Mouse (Mus musculus) adrenal gland, adult 2 months (tissue): ENCODE measurements around the gene Uggt2. TPM values are rescaled to one million over a fixed set of nuclear protein-coding genes. Genes with fewer than 3 reads are reported as not detected.
"Not testable (repeated sequence)": the region's sequence is repeated elsewhere in the genome, so short reads cannot be mapped to it uniquely, and the experiment has no call there.

ENCODE experiments used
- DNase-seq: peaks from one replicate; pipeline ENCODE4 v3.0.0; 2021
- polyA plus RNA-seq: library from polyadenylated mRNA; depleted of rRNA; stranded (reverse); fragments of >200 nt; gene quantifications from 2 replicates; pipeline ENCODE4 v1.2.3, GENCODE M21; 2012
- total RNA-seq, 2 experiments: library from RNA; stranded (reverse); gene quantifications; 2 replicates each; pipeline ENCODE4 v1.2.3; 2021

The Uggt2 gene
- total and polyA plus RNA-seq, 3 experiments, result 8.1 to 16.5 (median 11.0) TPM

DNA sequence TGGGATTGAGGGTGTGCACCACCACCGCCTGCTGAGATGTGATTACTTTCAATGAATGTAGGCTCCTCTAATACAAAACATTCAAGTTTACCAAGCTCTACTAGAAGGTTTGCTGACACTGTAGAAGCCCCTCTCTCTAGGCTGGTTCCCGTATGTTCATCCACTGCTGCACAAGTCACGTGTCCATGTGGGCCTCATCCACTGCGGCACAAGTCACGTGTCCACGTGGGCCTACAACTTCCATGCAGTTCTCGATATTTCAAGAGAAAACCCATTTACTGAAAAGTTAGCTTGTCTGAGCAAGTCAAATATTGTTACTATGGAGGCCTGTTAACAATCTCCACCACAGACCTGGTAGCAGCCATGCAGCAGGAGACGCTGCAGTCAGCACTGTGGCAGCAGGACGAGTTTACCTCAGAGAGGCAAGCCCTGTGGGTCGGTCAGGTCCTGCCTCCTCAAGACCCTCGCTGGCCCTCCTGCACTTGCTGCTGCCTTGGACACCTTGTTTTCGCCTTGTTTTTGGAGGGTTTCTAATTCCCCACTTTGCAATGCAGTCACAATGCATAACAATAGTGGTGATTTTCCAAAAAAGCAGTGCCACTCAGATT, 62.0 kb downstream of the Uggt2 start:
- DNase-seq, result no peak

DNA sequence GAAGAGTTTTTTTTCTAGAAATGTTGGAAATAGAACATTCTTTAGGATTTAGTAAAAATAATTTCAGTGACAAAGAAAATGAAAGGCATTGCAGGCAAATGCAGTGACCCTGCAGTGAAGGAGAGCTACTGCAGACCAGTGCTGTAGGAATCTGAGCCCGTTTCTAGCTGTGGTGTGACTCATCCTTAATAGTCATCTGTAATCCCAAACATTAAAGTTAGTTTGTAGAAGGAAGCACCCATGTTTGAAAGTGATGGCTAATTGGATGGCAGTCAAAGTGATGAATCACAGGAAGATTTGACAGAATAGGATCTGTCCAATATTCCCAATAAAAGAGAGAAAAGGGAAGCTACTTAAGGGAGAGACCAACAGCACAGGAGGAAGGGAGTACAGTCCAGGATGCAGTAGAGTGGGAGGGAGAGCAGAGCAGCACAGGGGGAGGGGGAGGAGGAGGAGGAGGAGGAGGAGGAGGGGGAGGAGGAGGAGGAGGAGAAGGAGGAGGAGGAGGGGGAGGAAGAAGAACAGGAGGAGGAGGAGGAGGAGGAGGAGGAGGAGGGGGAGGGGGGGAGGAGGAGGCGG, 71.5 kb downstream of the Uggt2 start:
- DNase-seq, result peak; percentile 27

DNA sequence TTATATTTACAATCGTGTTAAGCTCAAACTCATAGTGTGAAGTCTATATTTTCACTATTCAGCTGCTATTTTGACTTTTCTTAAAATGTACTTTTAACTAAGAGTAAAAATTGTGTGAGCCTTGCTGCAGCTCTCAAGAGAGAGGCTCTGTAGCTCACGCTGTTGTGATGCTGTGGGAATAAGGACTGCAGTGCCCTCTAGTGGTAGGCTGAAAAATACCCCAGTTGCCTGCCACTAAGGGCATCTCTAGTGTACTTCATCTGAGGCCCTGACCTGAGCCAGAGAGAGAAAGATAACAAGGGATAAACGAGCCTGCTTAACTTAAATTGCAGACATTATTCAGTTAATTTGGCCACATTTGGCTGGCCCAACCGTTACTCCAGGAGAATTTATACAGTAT, 72.1 kb downstream of the Uggt2 start:
- DNase-seq, result peak; percentile 70

DNA sequence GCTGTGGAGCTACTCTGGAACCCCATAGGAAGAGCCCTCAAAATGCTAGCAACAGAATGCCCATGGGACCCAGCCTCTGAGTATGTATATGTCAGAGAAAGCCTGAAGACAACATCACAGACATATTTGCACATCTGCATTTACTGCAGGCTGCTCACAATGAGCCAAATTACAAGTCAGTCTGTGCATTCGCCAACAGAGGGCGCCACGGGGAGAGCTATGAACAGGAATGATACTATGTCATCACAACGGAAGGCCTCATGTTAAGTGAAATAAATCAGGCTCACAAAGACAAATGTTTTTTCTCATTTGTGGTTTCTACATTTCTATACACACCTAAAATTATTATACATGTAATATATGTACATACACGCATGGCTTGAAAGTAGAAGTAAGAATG, 73.3 kb downstream of the Uggt2 start:
- no peak for DNase-seq

DNA sequence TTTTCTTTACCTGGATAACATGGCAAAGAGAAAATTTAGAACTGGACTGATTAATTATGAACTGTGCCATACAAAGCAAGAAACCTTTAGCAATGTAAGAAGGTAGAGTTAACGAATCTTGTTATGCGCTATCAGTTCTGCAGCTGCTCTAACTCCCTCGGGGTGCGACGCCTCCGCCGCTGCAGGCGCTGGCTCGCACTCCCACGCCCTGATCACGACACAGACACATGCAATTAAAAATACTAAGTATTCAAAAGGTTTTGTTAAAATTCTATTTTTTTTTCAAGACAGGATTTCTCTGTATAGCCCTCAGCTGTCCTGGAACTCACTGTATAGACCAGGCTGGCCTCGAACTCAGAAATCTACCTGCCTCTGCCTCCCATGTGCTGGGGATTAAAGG, 85.7 kb downstream of the Uggt2 start:
- no peak for DNase-seq

DNA sequence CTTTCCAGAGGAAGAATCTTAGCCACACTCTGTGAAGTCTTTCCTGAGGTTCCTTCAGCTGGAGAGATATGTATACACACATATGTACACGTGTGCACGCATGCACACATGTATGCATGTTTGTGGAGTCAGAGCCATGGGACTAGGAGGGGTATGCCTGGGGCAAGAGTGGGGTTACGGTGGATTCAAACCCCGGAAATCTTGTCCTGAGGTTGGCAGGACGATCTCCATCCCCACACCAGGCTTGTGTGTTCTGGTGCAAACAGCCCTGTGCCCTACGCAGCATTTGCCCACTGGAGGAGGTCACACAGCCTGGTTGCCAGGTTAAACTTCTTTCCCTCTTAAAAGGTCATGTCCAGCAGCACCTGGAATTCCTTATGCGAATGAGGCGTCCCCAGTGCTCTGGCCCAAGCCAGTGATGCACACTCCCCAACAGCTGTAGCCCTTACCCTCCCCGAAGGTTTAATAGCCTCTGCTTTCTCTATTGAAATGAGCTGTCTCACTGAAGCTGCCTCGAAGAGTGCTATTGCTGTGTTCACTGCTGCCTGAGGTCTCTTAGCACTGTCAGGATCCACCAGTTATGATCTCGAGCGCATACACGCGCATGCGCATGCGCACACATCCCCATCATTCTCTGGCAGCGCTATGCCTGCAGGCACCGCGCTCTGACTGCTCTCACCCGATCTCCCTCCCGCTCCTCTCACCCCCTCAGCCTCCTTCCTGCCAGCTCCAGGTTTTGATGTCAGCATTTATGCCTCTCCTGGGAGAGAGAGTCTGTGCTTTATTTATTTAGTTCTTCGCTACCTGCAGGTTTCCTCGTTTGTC, 86.4 kb downstream of the Uggt2 start:
- peak; percentile 45 for DNase-seq

DNA sequence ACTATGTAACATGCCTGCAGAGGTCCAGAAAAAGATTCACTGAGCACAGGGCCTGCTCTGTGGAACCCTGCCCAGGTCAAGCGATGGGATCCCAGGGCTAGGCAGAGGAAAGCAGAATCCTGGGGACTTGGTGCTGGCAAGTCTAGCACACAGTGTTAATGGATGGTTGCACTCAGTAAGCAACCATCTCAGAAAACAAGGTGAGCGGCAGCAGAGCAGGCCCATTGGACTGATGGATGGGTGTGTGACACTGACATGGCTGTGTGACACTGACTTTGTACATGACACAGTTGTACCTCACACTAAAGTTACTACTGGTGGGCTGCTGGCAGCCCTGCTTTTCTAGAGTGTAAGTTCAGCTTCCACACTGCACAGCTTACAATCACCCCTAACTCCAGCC, 89.7 kb downstream of the Uggt2 start:
- DNase-seq, result no peak

DNA sequence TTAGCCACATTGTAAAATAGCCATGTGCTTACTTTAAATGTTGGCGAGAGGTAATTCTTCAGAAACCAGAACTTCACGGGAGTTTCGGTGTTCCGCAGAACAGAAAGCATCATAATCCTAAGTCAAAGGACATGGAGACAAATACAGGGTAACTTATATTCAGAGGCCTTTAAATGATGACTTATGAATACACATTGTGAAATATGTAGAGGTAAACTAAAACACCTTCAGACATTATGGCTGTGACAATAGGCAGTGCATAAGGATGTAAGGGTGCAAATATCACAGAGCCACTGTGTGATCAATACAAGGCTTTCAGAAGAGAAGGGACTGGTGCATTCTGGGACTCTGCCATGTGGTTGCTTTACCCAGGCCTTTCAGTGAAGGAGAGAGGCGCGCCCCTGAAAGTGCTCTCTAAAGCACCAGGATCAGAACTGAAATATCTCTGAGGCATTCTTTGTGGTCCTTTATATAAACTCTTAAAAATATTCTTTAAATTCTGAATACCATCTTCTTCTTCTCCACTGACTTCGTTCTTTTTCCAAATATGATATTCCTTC, 91.1 kb downstream of the Uggt2 start:
- no peak for DNase-seq

DNA sequence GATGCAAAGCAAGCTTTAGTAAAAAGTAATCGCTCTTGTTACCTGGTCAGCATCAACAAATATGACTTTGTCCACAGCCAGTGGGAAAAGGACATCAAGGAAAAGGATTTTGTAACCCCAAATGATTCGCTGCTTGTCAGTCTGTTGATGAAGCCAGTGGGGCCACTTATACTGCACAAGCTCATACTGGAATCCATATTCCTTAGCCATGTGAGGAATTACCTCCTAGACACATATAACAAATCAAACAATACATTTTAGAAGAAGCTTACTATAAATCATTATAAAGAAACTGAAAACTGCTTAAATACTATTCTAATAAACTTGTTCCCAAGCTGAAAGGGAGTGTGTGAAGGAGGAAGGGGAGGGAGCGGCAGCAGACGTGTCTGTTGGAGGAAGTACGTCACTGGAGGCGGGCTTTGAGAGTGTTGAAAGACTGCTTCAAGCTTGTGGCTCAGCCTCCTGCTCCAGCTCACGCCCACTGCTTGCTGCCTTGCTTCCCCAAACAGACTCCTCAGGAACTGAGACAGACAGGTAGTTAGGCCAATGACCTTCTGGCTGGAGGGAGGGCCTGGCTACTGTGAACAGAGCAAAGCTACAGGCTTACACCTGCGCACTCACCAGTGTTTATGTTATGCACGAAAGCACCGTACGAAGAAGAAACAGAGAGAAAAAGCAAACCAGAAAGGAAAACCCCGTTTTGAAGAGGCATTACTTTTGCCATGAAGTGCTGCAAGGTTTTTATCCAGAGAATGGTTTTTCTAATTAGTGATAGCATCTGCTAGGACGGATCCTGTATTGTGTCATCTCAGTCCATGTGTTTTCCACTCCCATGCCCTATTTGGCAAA, 91.9 kb downstream of the Uggt2 start:
- DNase-seq, result peak; percentile 97

DNA sequence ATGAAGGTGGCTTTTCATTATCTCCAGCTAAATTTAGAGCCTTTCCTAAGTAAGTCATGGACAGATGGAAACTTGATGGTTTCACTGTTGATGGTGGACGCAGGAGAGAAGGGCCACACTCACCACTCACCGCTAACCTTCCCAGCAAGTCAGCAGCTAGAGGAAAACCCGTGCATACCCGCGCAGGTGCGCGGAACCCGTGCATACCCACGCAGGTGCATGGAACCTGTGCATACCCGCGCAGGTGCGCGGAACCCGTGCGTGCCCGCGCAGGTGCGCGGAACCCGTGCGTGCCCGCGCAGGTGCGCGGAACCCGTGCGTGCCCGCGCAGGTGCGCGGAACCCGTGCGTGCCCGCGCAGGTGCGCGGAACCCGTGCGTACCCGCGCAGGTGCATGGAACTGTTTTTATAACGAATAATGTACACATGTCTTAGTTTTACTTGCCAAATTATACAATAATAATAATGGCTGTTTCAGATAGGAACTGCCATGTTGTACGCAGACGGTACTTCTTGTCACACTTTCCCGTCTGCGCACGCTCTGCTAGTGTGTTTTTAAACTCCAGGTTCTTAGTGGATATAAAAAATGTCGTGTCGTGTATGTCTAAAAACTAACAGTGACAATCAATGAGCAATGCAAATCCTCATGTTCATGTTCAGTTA, 92.7 kb downstream of the Uggt2 start:
- no peak for DNase-seq

DNA sequence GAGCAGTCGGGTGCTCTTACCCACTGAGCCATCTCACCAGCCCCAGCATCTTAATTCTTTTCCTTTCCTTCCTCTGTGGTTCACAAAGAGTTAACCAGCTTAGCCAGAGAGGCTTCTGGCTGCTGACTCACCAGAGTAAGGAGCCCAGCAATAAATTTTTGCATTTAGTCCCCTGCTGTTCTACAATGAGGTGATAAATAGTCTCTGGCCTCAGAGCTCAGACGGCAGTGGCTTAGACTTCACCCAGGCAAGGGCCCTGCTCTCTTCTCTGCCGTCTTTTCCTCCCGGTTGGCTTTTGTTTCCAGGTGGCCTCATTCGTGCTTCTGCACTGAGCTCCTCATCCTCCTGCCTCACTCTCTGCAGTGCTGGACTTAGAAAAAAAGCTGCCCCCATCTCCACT, 93.4 kb downstream of the Uggt2 start:
- DNase-seq, result peak; percentile 31

DNA sequence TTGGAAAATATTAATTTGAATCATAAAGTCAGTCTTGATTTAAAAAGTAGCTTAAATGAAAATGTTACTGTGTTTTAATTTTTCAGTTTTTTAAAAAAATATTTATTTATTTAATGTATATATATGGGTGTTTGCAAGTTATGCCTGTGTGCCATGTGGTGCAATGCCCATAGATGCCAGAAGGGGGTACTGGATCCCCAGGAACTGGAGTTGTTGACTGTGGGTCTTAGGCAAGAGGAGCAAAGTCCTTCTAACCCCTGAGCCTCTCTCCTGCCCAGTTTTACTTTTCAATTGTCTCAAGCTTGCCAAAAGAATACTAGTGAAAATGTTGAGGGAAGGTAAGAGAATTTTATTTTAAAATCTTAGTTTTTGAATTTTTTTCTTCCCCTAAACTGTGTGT, 95.9 kb downstream of the Uggt2 start:
- no peak for DNase-seq

DNA sequence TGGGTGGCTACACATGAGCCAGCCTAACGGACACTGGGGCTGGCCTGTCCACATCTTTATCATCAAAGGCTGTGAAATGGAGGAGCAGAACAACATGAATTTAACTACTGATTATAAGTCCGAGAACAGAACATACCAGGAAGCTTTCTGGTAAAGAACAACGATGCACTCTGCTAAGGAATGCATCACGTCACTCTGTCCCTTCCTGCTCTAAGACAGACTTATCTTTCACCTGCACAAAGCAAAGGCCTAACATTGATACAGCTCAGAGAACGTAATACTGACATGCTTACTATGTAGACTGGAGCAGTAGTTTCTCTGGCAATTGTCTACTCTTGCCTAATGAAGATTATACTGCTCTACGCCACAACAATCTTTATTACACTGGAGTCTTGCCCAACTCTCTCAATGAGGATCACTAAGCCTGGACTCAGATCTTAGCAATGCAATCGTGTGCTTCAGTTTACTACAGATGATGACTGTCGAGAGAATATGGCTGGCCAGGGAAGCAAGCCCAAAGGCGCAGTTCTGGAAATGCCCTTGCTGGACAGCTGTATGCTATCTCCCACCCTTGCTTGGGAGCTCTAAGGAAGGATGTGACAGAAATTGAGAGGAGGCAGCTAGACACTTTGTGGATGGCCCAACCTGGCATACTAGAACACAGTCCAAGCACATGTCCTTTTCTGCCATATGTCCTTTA, 103.9 kb downstream of the Uggt2 start:
- DNase-seq, result no peak

DNA sequence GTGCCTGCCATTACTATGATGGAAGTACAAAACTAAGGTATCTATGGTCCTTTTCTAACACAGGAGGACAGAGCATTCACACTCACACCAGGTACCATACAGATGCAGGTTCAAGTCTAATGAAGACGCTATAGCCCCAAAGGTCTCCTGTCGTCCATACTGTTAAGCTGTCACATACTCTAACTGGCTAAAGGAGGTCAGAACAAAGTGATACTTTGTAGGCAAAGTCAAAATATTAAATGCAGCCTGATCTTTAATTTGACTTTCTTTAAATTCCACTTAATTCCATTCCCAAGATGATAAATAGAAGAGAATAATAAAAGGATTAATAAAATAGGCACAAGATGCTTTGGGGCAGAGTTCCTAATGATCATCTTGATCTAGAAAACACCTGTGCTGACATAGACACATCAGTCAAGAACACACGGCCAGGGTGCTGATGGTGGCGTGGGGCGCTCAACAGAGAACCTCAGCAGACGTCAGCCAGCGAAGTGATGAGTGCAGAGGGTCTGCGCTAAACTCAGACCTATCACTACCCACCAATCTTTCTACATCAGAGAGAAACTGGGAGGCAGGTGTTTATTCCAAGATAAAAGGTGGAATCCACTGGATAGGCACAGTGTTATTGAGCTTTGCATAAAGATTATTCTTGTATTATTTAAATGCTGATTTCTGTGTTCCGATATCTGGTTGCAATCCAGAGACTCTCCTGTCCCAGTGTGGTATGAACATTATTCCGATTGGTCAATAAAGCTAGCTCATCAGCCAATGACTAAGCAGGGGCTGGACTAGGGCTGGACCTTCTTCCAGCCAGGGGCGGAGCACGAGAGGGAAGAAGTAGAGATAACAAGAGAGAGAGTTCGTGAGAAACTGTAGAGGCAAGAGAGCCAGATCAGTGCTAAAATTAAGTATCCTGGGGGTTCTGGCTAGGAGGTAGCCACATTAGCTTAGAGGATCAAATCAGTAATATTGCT, 111.4 kb downstream of the Uggt2 start:
- peak; percentile 56 for DNase-seq

DNA sequence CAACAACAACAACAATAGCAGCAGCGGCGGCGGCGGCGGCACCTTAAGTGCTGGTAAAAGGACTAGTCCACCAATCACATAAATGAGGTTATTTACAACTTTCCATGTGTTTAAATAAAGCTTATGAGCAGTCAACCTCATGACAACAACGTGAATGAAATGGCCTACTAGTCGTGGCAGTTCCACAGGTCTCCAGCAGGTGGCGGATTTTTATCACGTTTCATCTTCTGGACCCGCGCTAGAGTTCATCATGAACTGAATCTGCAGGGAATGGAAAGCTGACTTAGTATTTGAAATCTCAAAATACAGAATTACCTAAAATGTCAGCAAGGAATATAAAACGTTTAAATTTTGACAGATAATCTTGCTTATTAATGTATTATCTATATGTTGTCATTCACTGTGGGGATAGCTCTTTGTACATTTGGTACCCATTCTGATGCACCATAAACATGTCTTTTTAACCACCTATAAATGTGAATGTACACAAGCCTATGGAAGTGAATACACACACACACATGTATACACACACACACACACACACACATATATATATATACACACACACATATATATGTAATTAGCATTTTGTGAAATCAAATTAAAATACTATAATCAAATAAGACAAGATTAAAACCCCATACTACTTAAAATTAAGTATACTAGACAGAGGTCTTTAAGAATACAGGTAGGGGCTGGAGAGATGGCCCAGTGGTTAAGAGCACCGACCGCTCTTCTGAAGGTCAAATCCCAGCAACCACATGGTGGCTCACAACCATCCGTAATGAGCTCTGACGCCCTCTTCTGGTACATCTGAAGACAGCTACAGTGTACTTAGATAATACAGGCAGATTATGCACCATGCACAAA, 112.3 kb downstream of the Uggt2 start:
- DNase-seq, result peak; percentile 72

DNA sequence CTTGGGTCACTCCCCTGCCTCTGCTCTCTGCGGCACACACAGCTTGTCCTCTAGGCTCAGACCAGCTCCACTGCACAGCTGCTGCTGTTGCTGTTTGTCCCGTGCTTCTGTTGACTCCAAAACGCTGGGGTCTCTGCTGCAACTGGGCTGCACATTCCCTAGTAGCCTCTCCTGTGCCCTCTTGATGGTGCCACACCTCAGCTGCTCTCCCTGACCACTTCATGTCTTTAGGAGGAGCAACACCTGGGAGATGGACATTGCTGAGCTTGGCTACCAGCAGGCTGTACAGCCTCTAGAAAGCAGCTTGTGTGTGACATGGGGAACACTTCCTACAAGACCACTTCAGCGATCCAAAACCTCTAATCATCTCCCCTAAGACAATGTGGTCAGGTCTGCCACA, 115.1 kb downstream of the Uggt2 start:
- DNase-seq, result no peak

DNA sequence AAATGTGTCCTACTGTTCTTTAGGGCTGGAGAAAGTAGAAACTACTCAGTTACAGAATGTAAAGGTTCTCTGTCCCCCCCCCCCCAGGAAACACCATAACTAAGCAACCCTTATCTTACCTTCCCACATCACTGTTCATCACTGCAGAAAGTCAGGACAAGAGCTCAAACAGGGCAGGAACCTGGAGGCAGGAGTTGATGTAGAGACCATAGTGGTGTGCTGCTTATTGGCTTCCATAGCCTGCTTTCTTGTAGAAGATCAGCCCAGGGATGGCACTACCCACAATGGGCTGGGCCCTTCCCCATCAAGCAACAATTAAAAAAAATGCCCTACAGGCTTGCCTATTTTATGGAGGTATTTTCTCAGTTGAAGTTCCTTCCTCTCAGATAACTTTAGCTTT, 115.8 kb downstream of the Uggt2 start:
- DNase-seq, result no peak

DNA sequence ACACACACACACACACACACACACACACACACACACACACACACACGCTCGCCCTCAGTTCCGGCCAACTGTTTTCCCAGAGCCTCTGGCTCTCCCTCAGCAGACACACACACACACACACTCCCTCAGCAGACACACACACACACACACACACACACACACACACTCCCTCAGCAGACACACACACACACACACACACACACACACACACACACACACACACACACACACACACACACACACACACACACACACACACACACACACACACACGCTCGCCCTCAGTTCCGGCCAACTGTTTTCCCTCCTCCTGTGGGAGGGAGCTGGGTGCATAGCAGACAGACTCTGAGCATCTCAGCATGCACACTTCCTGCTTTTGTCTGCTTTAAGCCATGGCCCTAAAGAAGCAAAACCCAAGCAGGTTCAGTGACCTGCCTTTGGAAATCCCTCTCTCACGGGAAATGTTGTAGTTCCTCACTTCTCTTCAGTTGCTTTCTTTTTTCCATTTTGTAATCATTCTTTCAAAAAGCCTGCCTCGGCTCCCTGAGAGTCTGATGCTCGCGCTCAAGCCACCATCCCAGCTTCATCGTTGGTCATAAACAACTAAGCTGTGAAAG, 116.7 kb downstream of the Uggt2 start:
- DNase-seq, result not testable (repeated sequence)
